Mouse (Mus musculus) myocyte (in vitro differentiated cells): ENCODE results near the gene Higd2a.

ENCODE experiments used
- CEBPB ChIP-seq: IDR thresholded peaks from 2 replicates; pipeline ENCODE4 v1.6.1; 2011; ENCODE audit warnings: mild to moderate bottlenecking, moderate library complexity; ENCODE audit not compliant: poor library complexity, insufficient read depth, severe bottlenecking
- E2F4 ChIP-seq: IDR thresholded peaks from one replicate; pipeline ENCODE4 v1.6.1; 2011; ENCODE audit warnings: mild to moderate bottlenecking, control low read depth, moderate library complexity; ENCODE audit not compliant: insufficient read depth
- MAX ChIP-seq: IDR thresholded peaks from one replicate; pipeline ENCODE4 v1.6.1; 2011; ENCODE audit warnings: low read depth, mild to moderate bottlenecking, control low read depth
- MYOD1 ChIP-seq, 3 experiments: IDR thresholded peaks; one replicate each; pipeline ENCODE4 v1.6.1; 2011; ENCODE audit warnings: control low read depth in 2 of 3, low read depth in 2 of 3, mild to moderate bottlenecking in 2 of 3, moderate library complexity in 1 of 3; ENCODE audit not compliant: insufficient read length in 2 of 3, control insufficient read depth in 1 of 3
- MYOG ChIP-seq, 3 experiments: IDR thresholded peaks; one replicate each; pipeline ENCODE4 v1.6.1; 2011; ENCODE audit warnings: control low read depth in 2 of 3, low read depth in 2 of 3, mild to moderate bottlenecking in 2 of 3; ENCODE audit not compliant: insufficient read length in 2 of 3, control insufficient read depth in 1 of 3, insufficient read depth in 1 of 3
- POLR2A ChIP-seq: IDR thresholded peaks from one replicate; pipeline ENCODE4 v1.6.1; 2011; ENCODE audit warnings: low read depth, mild to moderate bottlenecking, control low read depth, moderate library complexity; ENCODE audit not compliant: insufficient read length
- POLR2AphosphoS2 ChIP-seq: IDR thresholded peaks from one replicate; pipeline ENCODE4 v1.6.1; 2011; ENCODE audit warnings: low read depth, control low read depth; ENCODE audit not compliant: insufficient read length
- REST ChIP-seq: IDR thresholded peaks from one replicate; pipeline ENCODE4 v1.6.1; 2011; ENCODE audit warnings: mild to moderate bottlenecking, control low read depth, moderate library complexity; ENCODE audit not compliant: insufficient read depth, insufficient read length
- SRF ChIP-seq: IDR thresholded peaks from one replicate; pipeline ENCODE4 v1.6.1; 2011; ENCODE audit warnings: low read depth; ENCODE audit not compliant: control insufficient read depth, insufficient read length
- TCF12 ChIP-seq: IDR thresholded peaks from one replicate; pipeline ENCODE4 v1.6.1; 2011; ENCODE audit warnings: mild to moderate bottlenecking, control low read depth; ENCODE audit not compliant: poor library complexity, insufficient read depth, severe bottlenecking
- TCF3 ChIP-seq: IDR thresholded peaks from one replicate; pipeline ENCODE4 v1.6.1; 2011; ENCODE audit warnings: low read depth, control low read depth; ENCODE audit not compliant: insufficient read length
- USF1 ChIP-seq: IDR thresholded peaks from one replicate; pipeline ENCODE4 v1.6.1; 2011; ENCODE audit warnings: low read depth, mild to moderate bottlenecking, control low read depth, moderate library complexity

DNA sequence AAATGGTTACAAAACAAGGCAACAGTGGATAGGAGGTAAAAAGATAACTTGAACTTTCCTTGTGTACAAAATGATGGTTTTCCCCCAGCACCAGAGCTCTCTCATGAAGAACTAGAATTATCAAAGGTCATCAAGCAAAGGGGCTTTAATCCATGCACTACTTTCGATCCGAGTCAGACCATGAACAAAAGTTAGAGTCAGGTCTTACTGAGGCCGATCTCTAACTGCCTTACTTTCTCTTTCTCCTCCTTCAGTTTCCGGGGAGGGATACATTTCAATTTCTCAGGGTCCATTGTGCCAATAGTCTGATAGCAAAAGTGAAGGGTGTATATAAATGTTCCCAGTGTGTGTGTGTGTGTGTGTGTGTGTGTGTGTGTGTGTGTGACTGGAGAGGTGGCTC lies 17.4 kb upstream of the Higd2a start:
- TF ChIP-seq MYOG (IDR thresholded peaks at IDR 0.05; ENCODE audit: control insufficient read depth in 1 of 3, insufficient read depth in 1 of 3, insufficient read length in 2 of 3, low read depth in 2 of 3) (no peak), MYOD1 (IDR thresholded peaks at IDR 0.05; ENCODE audit: control insufficient read depth in 1 of 3, insufficient read length in 2 of 3, low read depth in 2 of 3) (no peak), MAX (no peak), E2F4 (no peak), TCF3 (no peak), USF1 (no peak), POLR2A (no peak), POLR2AphosphoS2 (no peak), REST (no peak), CEBPB (no peak), TCF12 (no peak), SRF (no peak)
